Mouse (Mus musculus) bone marrow macrophage, adult 2 months (primary cell): ENCODE measurements at regions not wholly inside any gene's neighbourhood (a gene's known extent, or its start where the extent isn't known, plus 50 kb on each side); places are given as distances from the start of the nearest gene placed in this dataset.

Source experiments
- CTCF ChIP-seq: IDR thresholded peaks from 2 replicates; pipeline ENCODE4 v1.5.1; 2012; ENCODE audit warnings: low read depth, mild to moderate bottlenecking, low read length, moderate library complexity
- POLR2A ChIP-seq: IDR thresholded peaks from 2 replicates; pipeline ENCODE4 v1.6.1; 2012; ENCODE audit warnings: mild to moderate bottlenecking, low read depth, low read length, borderline replicate concordance

- TF ChIP-seq CTCF = no peak
- TF ChIP-seq POLR2A = no peak
Observed at GRCm38 (mm10) chr6:100083868-100084477, 203.3 kb downstream of the Rybp start.
